Mouse (Mus musculus) regulatory T cell (primary cell): ENCODE results near the gene Rnf8.

Experiments used
- in situ Hi-C: fragments of 300-600 bp; cut with MboI, MseI; formaldehyde crosslinking; loops from one replicate; pipeline ENCODE4 v1.15.1; 2025; ENCODE audit warnings: high pct_unique_total_duplicates

The Rnf8 gene

GRCm38 (mm10) chr17:29680174-29680573 lies 65.6 kb downstream of the Rnf8 start:
- in situ Hi-C loops = no loop called here

DNA sequence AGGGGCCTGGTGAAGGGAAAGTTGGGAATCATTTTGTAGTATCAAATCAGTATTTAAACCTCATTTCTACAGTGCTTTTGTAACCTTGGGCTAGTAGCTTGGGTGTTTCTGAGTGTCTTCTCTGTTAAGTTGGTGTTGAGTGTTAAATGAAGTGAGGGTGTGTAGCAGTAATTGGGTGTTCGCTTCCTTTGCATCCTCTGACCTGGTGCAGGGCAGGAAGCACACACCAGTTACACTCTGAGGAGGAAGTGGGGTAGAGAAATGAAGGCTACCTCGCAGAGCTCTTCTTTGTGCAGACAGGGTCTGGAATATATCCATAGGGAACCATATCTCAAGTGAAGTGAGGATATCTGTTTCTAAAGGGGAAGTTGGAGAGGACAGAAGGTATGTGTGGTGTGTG lies 66.3 kb downstream of the Rnf8 start:
- in situ Hi-C loops = no loop called here

- in situ Hi-C loops = no loop called here
These were observed 67.1 kb downstream of the Rnf8 start for GRCm38 (mm10) chr17:29681669-29682068.

DNA sequence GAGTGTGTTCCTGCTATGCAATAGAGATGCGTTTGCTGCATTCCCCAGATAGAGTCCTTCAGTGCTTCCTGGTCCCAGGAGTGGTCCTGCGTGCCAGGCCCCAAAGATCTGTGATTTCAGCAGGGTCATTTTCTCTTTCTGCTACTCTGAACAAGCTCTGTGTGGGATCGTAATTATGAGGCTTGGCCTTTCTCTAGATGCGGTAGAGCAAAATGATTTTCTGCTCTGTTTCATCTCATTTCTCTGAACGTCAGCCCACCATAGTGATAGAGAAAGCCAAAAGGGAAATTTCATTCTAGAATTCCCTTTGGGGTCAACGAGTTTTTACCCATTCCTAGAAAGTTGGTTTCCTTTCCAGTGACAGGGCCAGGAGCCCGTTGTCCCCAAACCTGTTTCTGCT lies 67.7 kb downstream of the Rnf8 start:
- in situ Hi-C loops = no loop called here

GRCm38 (mm10) chr17:29683127-29683526 lies 68.5 kb downstream of the Rnf8 start:
- in situ Hi-C loops = no loop called here

DNA sequence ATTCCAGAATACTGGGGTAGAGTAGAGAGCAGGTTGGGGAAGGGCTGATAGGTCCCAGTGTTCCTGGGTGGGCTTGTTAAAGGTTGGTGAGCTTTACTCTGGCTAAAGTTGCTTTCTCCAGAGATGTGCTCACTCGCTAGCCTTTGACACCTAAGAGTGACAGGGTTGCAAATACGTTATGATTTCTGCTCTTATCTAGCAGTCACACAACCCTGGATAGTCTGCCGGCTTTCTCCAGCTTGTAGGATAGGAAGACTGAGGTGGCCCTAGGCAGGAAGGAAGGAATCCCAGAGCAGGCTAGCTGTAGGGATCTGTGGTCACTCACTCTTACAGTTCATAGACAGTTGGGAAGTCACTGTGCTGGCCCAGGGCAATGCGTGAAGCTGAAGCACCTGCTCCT lies 69.7 kb downstream of the Rnf8 start:
- in situ Hi-C loops = no loop called here

- in situ Hi-C loops = no loop called here
These were observed 72.2 kb downstream of the Rnf8 start for GRCm38 (mm10) chr17:29686771-29687170.

DNA sequence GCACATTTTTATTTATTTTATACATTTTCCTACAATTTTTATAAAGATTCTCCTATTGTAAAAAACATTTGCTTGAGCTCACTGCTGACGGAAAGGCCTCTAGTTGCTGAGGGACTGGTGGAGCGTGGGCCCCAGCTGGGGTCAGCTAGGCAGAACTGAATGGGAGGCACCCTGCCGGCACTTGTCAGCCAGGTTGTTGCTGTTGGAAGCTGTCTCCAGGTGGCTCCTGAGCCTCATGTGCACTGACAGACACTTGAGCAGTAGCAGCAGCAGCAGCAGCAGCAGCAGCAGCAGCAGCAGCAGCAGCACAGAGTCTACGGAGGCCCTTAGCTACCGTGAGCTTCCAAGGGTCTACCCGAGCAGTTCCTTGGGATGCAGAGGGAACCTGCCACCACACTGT lies 72.8 kb downstream of the Rnf8 start:
- in situ Hi-C loops = no loop called here

GRCm38 (mm10) chr17:29688610-29689009 lies 74.0 kb downstream of the Rnf8 start:
- in situ Hi-C loops = no loop called here

GRCm38 (mm10) chr17:29690257-29690656 lies 75.7 kb downstream of the Rnf8 start:
- in situ Hi-C loops = no loop called here

DNA sequence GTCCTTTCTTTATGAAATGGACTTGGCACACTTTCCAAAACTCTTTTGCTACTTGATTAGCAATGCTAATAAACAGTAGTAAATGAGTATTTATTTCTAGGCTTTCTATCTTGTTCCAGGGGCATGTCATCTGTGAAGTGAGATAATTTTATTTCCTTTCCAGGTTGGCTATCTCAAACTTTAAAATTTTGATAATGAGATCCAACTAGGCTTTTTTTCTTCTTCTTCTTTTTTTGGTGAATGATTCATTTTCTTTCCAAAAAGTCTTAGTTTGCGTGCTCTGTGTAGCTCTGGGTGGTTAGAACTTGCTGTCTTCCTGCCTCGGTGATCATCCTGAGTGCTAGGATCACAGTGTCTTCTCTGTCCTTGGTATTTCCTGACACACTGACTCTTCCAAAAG lies 78.2 kb downstream of the Rnf8 start:
- in situ Hi-C loops = no loop called here

DNA sequence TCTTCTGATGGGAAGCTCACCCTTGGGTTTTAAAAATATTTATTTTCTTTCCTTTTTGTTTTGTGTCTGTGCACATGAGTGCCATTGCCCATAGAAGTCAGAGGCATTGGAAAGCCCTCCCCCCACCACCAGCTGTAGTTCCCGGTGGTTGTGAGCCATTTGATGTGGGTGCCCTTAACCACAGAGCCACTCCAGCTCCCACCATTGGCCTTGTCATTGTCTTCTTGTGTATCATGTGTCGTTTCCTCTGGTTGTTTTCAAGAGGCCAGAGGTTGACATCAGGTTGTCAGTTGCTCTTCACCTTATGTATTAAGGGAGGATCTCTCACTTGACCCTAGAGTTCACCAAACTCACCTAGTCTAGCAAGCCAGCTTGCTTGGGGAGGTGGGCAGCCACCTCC lies 79.0 kb downstream of the Rnf8 start:
- in situ Hi-C loops = no loop called here

- in situ Hi-C loops = no loop called here
These were observed 79.9 kb downstream of the Rnf8 start for GRCm38 (mm10) chr17:29694516-29694915.
